Mouse (Mus musculus) neural tube, embryonic 14.5 days (tissue): Measurements from ENCODE around the gene Relt. TPM values are rescaled to one million over a fixed set of nuclear protein-coding genes. Genes with fewer than 3 reads are reported as not detected.

ENCODE experiments used
- ATAC-seq: fragments of 200-750 bp; cut with Nextera tagmentation; 2 replicates; pipeline ENCODE4 v1.8.0; 2017; ENCODE audit warnings: low read depth, mild to moderate bottlenecking, moderate TSS enrichment, moderate library complexity
- H3K27ac ChIP-seq: fragments of 300-500 bp; sonication (generic); 2 replicates; pipeline ENCODE4 v1.5.1; 2014; ENCODE audit warnings: low read depth, mild to moderate bottlenecking, control low read depth, low read length, moderate library complexity, mixed read lengths
- H3K27me3 ChIP-seq: fragments of 300-500 bp; sonication (generic); 2 replicates; pipeline ENCODE4 v1.6.1; 2014; ENCODE audit warnings: low read length; ENCODE audit not compliant: control insufficient read depth, insufficient read depth
- H3K36me3 ChIP-seq: fragments of 300-500 bp; sonication (generic); 2 replicates; pipeline ENCODE4 v1.6.1; 2014; ENCODE audit warnings: low read length, mixed read lengths; ENCODE audit not compliant: control insufficient read depth, insufficient read depth
- H3K4me1 ChIP-seq: fragments of 300-500 bp; sonication (generic); 2 replicates; pipeline ENCODE4 v1.6.1; 2014; ENCODE audit warnings: low read length; ENCODE audit not compliant: control insufficient read depth, insufficient read depth
- H3K4me2 ChIP-seq: fragments of 300-500 bp; sonication (generic); 2 replicates; pipeline ENCODE4 v1.6.1; 2014; ENCODE audit warnings: mild to moderate bottlenecking, low read depth, low read length, control low read depth
- H3K4me3 ChIP-seq: fragments of 300-500 bp; sonication (generic); 2 replicates; pipeline ENCODE4 v1.5.1; 2014; ENCODE audit warnings: low read depth, low read length, control low read depth, mixed read lengths
- H3K9ac ChIP-seq: fragments of 300-500 bp; sonication (generic); replicated peaks from 2 replicates; pipeline ENCODE4 v1.6.1; 2014; ENCODE audit warnings: low read depth, mild to moderate bottlenecking, control low read depth, low read length, mixed read lengths
- H3K9me3 ChIP-seq: fragments of 300-500 bp; sonication (generic); 2 replicates; pipeline ENCODE4 v1.6.1; 2016; ENCODE audit warnings: low read length; ENCODE audit not compliant: control insufficient read depth
- WGBS: fragments of 180-500 bp; shearing (Covaris S2); extraction: QIAGEN DNeasy Blood & Tissue Kit; methylation state at CpG from one replicate; pipeline ENCODE4 v1.1.7; 2014; 5-methylcytosine and 5-hydroxymethylcytosine counted together
- microRNA-seq: library from miRNA; unstranded; fragments of <30 nt; microRNA quantifications from one replicate; pipeline ENCODE4, GENCODE M21; 2016
- polyA plus RNA-seq: library from polyadenylated mRNA; unstranded; fragments of >200 nt; fragmentation: Nextera tagmentation; extraction: Ambion mirVana; gene quantifications from 2 replicates; pipeline ENCODE4 v1.2.1, GENCODE M21; 2014

The Relt gene
- polyA plus RNA-seq, 1 experiment from 2014 or later = 4.1 TPM

DNA sequence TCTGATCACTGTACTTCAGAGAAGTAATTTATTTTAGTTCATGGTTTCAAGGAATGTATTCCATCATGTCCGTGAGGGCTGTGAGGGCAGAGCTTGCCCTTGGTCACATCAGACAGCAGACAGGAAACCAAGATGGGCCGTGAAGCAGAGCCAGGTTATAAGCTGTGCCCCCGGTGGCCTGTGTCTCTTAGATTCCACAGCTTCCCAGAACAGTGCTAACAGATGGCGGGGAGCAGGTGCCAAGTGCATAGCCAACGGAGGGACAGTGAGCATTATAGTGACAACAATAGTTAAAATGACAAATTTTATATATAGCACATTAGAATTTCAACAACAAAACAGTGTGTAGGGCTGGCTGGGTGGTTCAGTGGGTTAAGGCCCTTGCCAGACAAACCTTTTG lies 51.3 kb downstream of the Relt start:
- no peaks in the 10 kb centered on the region for H3K4me1 ChIP-seq
- WGBS = 53% methylated on average over 5 of the region's 5 CpGs
- H3K27me3 ChIP-seq = no peaks in the 10 kb centered on the region
- H3K4me3 ChIP-seq = no peak overlapping the region
- no peaks in the 10 kb centered on the region for H3K36me3 ChIP-seq
- H3K9ac ChIP-seq = no peak overlapping the region
- no peak overlapping the region for H3K27ac ChIP-seq
- no peak overlapping the region for H3K4me2 ChIP-seq
- no peaks in the 10 kb centered on the region for H3K9me3 ChIP-seq
- ATAC-seq = no peak

DNA sequence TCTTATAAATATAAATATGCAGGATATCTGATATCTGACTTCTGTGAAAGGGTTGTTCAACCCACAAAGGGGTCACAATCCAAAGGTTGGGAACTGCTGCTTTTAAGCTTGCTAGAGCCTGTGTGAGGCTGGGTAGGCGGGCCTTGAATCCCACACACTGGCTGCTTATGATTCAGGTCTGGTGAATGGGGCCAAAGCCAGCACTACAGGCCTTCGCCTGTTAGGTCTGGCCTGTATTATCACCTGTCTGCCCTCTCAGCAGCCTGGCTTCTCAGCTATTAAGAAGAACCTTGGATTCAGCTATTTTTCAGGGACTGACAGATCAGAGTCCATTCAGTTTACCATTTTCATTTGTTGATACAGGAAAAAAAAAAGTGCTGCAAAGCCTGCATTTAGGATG lies 57.9 kb downstream of the Relt start:
- H3K36me3 ChIP-seq = no peaks in the 10 kb centered on the region
- H3K27me3 ChIP-seq = no peaks in the 10 kb centered on the region
- H3K4me1 ChIP-seq = 0 out of 2 replicates have a peak, but pooled peaks cover 4% of the 10 kb centered on the region
- H3K9ac ChIP-seq = no peak overlapping the region
- no peak overlapping the region for H3K4me2 ChIP-seq
- WGBS = 84% methylated on average over 2 of the region's 2 CpGs
- no peak overlapping the region for H3K4me3 ChIP-seq
- no peaks in the 10 kb centered on the region for H3K9me3 ChIP-seq
- no peak for ATAC-seq
- no peak overlapping the region for H3K27ac ChIP-seq

DNA sequence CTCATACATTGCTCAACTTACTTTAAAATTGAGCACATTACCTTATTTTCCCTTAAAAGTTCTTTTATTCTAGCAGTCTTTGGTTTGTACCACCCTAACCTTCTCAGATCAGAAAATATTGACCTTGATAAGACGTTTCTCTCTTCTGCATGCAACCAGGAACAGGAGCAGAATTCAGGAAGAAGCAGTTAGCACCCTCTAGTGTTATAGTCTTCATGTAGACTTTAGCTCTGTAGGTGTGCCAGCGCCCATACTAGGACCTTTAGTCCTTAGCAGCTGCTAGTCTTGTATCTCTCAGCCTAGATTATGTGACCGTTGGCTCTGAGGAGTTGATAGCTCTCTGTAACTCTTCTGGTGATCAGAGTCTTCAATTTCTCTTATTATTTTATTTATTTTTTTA lies 64.4 kb downstream of the Relt start:
- no peak overlapping the region for H3K4me2 ChIP-seq
- no peaks in the 10 kb centered on the region for H3K4me1 ChIP-seq
- no peak overlapping the region for H3K4me3 ChIP-seq
- H3K27me3 ChIP-seq = no peaks in the 10 kb centered on the region
- no peak overlapping the region for H3K27ac ChIP-seq
- 67% methylated on average over 3 of the region's 3 CpGs for WGBS
- no peak overlapping the region for H3K9ac ChIP-seq
- no peaks in the 10 kb centered on the region for H3K9me3 ChIP-seq
- ATAC-seq = no peak
- H3K36me3 ChIP-seq = no peaks in the 10 kb centered on the region

Small RNA genes within 50 kb of the gene (microRNA-seq; reads per million reads assigned to microRNA genes)
- gene Mir3102 = 37.0 reads per million, percentile 31 among the genes with 10 or more reads in this experiment

Other genes starting within 250 kb of the Relt start
- gene Plekhb1, start 201.0 kb downstream of the Relt start, polyA plus RNA-seq = 21.7 and 26.3 TPM in 2 replicates
- 124 and 187 TPM in 2 replicates for gene Fam168a, start 156.8 kb downstream of the Relt start, polyA plus RNA-seq
- 12.1 and 12.7 TPM in 2 replicates for gene Arhgef17, start 68.7 kb upstream of the Relt start, polyA plus RNA-seq
- gene P2ry6, start 111.2 kb upstream of the Relt start, polyA plus RNA-seq = 1.6 and 4.1 TPM in 2 replicates
- gene P2ry2, start 149.4 kb upstream of the Relt start, polyA plus RNA-seq = 1.1 TPM in 1 of 2 replicates, not detected in the other
- 51.6 TPM in 2 replicates for gene Fchsd2, start 229.4 kb upstream of the Relt start, polyA plus RNA-seq